Mouse (Mus musculus) ES-Bruce4 (cell line): ENCODE results near the gene 4930550C14Rik.

ENCODE experiments used
- CTCF ChIP-seq: IDR thresholded peaks from one replicate; pipeline ENCODE4 v1.8.1; 2011; ENCODE audit warnings: low read depth, low read length
- POLR2A ChIP-seq: IDR thresholded peaks from one replicate; pipeline ENCODE4 v1.8.1; 2011; ENCODE audit warnings: low read length; ENCODE audit not compliant: insufficient read depth

GRCm38 (mm10) chr9:53409427-53409826 is 7.3 kb downstream of the 4930550C14Rik start:
- TF ChIP-seq CTCF, result no peak
- no peak for TF ChIP-seq POLR2A
